Mouse (Mus musculus) E14TG2a.4 (cell line): Measurements from ENCODE around the gene Rpl28.

Source experiments
- H3K27me3 ChIP-seq: 2 replicates; pipeline ENCODE4 v1.6.1; 2014; ENCODE audit warnings: low read length, control low read depth; ENCODE audit not compliant: insufficient read depth
- H3K36me3 ChIP-seq: 2 replicates; pipeline ENCODE4 v1.6.1; 2014; ENCODE audit warnings: low read length, control low read depth; ENCODE audit not compliant: insufficient read depth
- H3K4me1 ChIP-seq: replicated peaks from 2 replicates; pipeline ENCODE4 v1.6.1; 2014; ENCODE audit warnings: low read depth, low read length, control low read depth
- H3K4me3 ChIP-seq: replicated peaks from 2 replicates; pipeline ENCODE4 v1.5.1; 2014; ENCODE audit warnings: mild to moderate bottlenecking, low read length
- H3K9me3 ChIP-seq: 2 replicates; pipeline ENCODE4 v1.6.1; 2014; ENCODE audit warnings: low read length, control low read depth
- CTCF ChIP-seq: conservative IDR thresholded peaks from 2 replicates; pipeline ENCODE4 v1.5.1; 2014; ENCODE audit warnings: low read length
- NANOG ChIP-seq: IDR thresholded peaks from 2 replicates; pipeline ENCODE4 v1.6.1; 2014; ENCODE audit warnings: borderline replicate concordance, low read length, mixed read lengths
- POU5F1 ChIP-seq: IDR thresholded peaks from 2 replicates; pipeline ENCODE4 v1.6.1; 2014; ENCODE audit warnings: low read length, borderline replicate concordance

The Rpl28 gene

GRCm38 (mm10) chr7:4792278-4793212 lies at the start of gene Rpl28:
Gene Rpl28 (plus strand): TSS chr7:4792874.
- Histone ChIP-seq H3K27me3 (no peaks in the 10 kb centered on the region), H3K4me3 (peak within 1 kb of the TSS; percentile 91), H3K36me3 (peaks cover 47% of the 10 kb centered on the region), H3K9me3 (no peaks in the 10 kb centered on the region), H3K4me1 (peaks cover 55% of the 10 kb centered on the region)
- TF ChIP-seq POU5F1 (no peak), CTCF (no peak), NANOG (no peak)

GRCm38 (mm10) chr7:4743354-4743753 lies 49.3 kb upstream of the Rpl28 start:
- no peak for TF ChIP-seq NANOG
- TF ChIP-seq CTCF, result no peak
- TF ChIP-seq POU5F1, result no peak
- H3K4me3 ChIP-seq, result no peak overlapping the region
- H3K27me3 ChIP-seq, result no peaks in the 10 kb centered on the region
- peaks cover 71% of the 10 kb centered on the region for H3K36me3 ChIP-seq
- H3K4me1 ChIP-seq, result peaks cover 76% of the 10 kb centered on the region
- H3K9me3 ChIP-seq, result no peaks in the 10 kb centered on the region

- peaks cover 82% of the 10 kb centered on the region for H3K4me1 ChIP-seq
- TF ChIP-seq NANOG, result no peak
- TF ChIP-seq CTCF, result no peak
- no peak for TF ChIP-seq POU5F1
- H3K36me3 ChIP-seq, result peaks cover 85% of the 10 kb centered on the region
- no peaks in the 10 kb centered on the region for H3K9me3 ChIP-seq
- H3K27me3 ChIP-seq, result no peaks in the 10 kb centered on the region
- H3K4me3 ChIP-seq, result no peak overlapping the region
Observed at GRCm38 (mm10) chr7:4744886-4745285, 47.8 kb upstream of the Rpl28 start.

GRCm38 (mm10) chr7:4746326-4746980 lies 46.2 kb upstream of the Rpl28 start:
- peaks cover 88% of the 10 kb centered on the region for H3K4me1 ChIP-seq
- TF ChIP-seq NANOG (no peak), CTCF (no peak), POU5F1 (no peak)
- no peaks in the 10 kb centered on the region for H3K27me3 ChIP-seq
- no peaks in the 10 kb centered on the region for H3K9me3 ChIP-seq
- peak overlapping the region; percentile 63 for H3K4me3 ChIP-seq
- H3K36me3 ChIP-seq, result peaks cover 96% of the 10 kb centered on the region

GRCm38 (mm10) chr7:4747156-4747899 lies 45.3 kb upstream of the Rpl28 start:
- Histone ChIP-seq H3K4me3 (peak overlapping the region; percentile 63; the same call in 1 of the 2 replicates), H3K9me3 (no peaks in the 10 kb centered on the region), H3K27me3 (no peaks in the 10 kb centered on the region), H3K4me1 (peaks cover 79% of the 10 kb centered on the region), H3K36me3 (peaks cover 90% of the 10 kb centered on the region)
- TF ChIP-seq CTCF (no peak), POU5F1 (no peak), NANOG (no peak)

- no peak overlapping the region for H3K4me3 ChIP-seq
- H3K36me3 ChIP-seq, result peaks cover 80% of the 10 kb centered on the region
- H3K27me3 ChIP-seq, result no peaks in the 10 kb centered on the region
- H3K9me3 ChIP-seq, result no peaks in the 10 kb centered on the region
- peaks cover 73% of the 10 kb centered on the region for H3K4me1 ChIP-seq
- TF ChIP-seq POU5F1, result no peak
- no peak for TF ChIP-seq NANOG
- TF ChIP-seq CTCF, result no peak
Observed at GRCm38 (mm10) chr7:4748321-4748720, 44.4 kb upstream of the Rpl28 start.

GRCm38 (mm10) chr7:4749169-4749568 lies 43.5 kb upstream of the Rpl28 start:
- TF ChIP-seq POU5F1 (no peak), CTCF (no peak), NANOG (no peak)
- Histone ChIP-seq H3K27me3 (no peaks in the 10 kb centered on the region), H3K4me3 (no peak overlapping the region), H3K36me3 (peaks cover 71% of the 10 kb centered on the region), H3K9me3 (no peaks in the 10 kb centered on the region), H3K4me1 (peaks cover 78% of the 10 kb centered on the region)

GRCm38 (mm10) chr7:4751971-4752820 lies 40.5 kb upstream of the Rpl28 start:
- peak overlapping the region; percentile 98 for H3K4me3 ChIP-seq
- peaks cover 53% of the 10 kb centered on the region for H3K4me1 ChIP-seq
- TF ChIP-seq POU5F1 (no peak), CTCF (no peak), NANOG (no peak)
- H3K36me3 ChIP-seq, result peaks cover 41% of the 10 kb centered on the region
- no peaks in the 10 kb centered on the region for H3K27me3 ChIP-seq
- H3K9me3 ChIP-seq, result no peaks in the 10 kb centered on the region
